Mouse (Mus musculus) adrenal gland, postnatal 14 days (tissue): ENCODE data around the gene Fer1l5. TPM values are rescaled to one million over a fixed set of nuclear protein-coding genes. Genes with fewer than 3 reads are reported as not detected.
A peak's percentile ranks its signal among the peaks of the same experiment; 100 is the strongest.

Experiments
- DNase-seq: peaks from one replicate; pipeline ENCODE4 v3.0.0; 2021; ENCODE audit warnings: mixed read lengths
- total RNA-seq: library from RNA; stranded (reverse); gene quantifications from 2 replicates; pipeline ENCODE4 v1.2.3, GENCODE M21; 2021

Gene Fer1l5
- total RNA-seq, 1 experiment from 2014 or later, result not detected

DNA sequence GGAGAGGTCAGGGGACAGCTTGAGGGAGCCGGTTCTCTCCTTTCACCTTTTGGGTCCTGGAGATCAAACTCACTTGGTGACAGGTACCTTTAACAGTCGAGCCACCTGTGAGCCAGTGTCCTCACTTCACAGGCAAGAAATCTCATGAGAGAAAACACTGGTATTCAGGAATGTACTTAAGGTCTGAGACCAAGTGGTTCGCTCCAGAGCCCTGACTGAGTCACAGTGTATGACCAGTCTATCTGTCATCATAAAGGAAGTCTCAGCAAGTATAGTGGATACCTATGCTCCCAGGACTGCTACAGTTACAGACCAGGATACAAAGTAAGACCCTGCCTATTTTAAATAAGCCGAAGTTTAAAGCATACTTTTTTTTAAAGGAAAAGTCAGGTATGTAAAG is 60.9 kb downstream of the Fer1l5 start:
- no peak for DNase-seq

DNA sequence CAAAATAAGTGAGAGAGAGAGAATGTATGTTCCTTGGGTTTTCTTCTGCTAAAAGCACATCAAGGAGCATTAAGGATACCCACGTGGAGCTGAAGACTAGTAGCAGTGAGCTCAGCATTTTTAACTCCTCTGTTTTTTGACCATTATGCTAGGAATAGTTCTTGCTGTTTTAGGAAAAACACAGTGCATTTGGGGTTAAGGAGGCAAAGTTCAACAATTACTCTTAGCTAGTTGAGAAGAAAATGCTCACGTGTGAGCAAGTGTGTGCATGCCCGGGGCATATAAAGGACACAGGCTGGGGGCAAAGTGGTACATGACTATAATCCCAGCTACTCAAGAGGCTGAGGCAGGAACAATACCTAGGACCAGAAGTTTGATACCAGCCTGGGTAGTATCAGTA is 61.5 kb downstream of the Fer1l5 start:
- no peak for DNase-seq

DNA sequence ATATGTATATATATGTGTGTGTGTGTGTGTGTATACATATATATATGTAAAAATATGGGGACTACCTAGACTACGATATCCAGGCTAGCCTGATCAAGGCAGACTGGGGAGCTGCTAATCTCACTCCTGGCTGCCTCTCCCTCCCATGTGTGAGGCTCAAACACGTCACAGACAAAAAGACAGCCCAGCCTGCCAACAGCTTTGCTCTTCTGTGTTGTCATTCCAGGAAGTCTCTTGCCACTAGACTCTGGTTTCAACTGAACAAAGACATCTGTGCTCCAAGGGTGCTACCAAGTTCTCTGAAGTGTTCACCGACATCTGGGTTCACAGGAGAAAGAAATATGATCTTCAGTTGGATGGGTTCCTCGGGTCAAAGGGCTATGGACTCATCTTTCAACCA is 63.0 kb downstream of the Fer1l5 start:
- DNase-seq, result no peak

DNA sequence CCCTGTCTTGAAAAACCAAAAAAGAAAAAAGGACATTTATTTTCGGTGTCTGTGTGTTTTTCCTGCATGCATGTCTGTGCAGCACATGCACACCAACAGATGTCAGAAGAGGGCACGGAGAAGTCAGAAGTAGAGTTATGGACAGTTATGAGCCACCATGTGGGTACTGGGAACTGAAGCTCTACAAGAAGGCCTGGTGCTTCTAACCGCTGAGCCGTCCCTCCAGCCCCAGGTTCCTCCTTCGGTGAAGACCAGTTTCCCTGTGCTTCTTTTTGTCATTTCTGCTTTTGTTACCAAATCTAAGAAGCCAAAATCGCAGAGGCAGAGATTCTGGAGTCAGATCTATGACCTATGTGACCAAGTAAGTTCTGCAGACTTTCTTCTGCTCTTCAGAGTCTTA is 64.4 kb downstream of the Fer1l5 start:
- no peak for DNase-seq

DNA sequence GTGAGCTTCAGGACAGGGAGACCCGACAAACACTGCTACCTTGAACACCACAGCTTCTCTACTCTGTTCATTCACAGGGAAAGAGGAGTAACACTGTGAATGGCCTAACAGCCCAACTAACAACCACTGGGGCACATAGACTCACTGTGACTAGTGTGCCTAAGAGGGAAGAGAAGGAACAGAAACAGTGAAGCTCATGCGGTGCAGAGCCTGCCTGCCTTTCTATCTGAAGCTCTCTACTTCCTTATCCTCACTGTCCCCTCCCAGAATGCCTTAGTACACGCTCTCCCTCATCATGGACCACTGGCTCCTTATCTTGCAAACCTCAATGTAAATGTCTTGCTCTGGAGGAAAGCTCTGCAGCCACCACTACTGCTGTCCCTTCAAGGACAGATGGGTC is 65.1 kb downstream of the Fer1l5 start:
- DNase-seq, result no peak

DNA sequence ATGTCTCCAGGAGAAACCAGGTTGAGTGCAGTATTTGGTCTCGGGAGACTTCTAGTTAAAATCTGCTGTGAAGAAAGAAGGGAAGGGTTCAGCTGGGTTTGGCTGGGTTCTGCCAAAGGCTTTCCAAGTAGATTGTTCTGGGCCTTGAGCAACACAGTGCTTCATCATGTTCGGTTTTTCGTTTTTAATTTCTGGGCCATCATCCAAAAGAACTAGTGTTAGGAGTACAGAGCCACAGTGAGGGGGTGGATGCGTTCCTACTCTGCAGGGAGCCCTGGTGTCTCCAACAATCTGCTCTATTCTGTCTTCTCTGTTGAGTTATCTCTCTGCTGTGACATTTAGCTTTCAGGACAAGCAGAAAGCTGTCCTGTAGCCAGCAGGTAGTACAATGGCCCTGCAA is 69.0 kb downstream of the Fer1l5 start:
- DNase-seq, result peak; percentile 57

DNA sequence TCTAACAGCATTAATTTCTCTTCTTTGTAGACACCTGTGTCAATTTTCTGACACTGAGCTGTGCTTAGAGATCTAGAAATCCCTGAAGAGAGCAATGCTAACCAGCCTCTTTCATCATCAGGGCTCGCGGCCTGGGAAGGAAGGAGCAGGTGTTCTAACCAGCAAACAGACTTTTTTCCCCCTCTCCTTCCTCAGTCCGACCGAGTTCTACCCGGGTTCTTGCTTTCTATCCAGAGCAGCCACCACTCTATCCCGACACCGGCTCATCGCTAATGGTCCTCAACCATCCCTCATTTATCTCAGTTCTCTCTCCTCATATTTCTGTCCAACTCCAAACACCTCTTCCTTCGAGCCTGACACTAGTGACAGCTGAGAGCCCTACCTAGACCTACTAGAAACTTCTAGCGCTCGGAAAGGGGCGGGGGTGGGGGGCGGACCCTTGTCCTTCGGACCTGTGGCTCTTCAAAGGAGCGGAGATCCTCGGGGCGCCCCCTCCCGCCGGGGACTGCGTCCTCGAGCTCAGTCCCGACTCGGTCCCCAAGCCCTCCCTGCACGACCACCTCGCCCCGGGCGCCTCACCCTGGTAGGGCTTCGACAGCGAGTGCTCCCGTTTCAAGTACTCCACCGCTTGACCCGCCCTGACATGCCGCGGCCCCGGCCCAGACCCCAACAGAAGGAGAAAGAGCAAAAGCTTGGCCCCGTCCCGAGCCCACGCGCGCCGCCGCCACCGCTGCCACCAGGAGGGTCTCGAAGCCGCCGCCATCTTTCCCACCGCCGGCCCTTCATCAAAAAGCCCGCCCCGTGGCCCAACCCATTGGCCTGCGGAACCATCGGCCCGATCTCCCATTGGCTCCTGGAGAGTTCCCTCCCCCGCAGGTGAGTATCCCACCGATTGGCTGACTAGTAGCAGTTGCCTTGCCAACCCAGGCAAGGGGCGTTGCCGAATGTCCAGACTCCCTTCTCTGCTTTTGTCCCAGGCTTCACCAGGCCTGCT is 72.7 kb downstream of the Fer1l5 start, which contains the start of gene Lman2l:
Gene Lman2l, minus strand, starts transcription at position 801 of the 994 bp plus-strand sequence.
- peak; percentile 99 for DNase-seq

DNA sequence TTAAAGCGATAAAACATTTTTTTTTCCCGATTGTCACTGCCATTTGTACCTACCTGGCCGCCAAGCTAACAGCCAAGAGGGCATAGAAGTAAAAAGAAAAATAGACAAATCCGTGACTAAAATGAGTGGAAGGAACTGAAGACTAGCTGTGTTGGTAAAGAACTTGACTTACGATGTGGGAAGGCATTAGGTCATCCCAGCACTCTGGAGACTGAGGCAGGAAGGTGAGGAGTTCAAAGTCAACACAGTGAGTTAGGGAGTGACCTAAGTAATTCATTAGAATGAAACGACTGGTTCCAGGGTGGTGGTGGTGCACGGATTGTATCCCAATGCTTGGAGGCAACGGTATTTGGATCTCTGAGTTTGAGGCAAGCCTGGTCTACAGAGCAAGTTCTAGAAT is 73.4 kb downstream of the Fer1l5 start:
- no peak for DNase-seq

DNA sequence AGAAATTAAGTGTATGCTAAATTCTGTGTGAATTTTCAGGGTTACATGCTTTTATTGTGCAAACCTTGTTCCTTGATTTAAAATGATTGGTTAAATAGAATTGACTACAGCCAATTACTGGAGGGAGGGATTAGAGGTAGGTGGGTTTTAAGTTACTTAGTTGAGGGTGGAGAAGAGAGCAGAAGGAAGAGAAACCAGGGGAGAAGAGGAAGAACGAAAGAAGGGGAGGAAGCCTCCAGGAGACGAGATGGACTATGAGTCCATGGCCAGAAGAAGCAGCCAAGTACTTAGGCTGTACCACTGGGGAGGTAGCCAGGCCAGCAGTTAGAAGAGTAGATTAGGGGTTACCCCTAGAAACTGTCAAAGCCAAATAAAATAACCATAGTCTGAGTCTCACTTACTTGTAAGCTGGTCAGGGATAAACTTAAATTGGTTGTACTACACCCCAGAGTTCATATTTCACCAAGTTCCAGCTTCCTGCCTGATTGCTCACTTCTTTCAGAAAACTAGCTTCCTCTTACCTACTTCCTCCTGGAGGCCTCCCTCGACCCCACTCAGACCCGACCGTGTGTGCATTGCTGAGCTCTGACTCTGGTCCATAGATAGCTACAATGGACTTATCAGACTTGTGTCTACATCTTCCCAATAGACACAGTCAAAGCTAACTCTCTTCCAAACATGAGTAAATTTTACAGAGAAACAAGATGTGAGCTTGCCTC is 74.2 kb downstream of the Fer1l5 start:
- no peak for DNase-seq

DNA sequence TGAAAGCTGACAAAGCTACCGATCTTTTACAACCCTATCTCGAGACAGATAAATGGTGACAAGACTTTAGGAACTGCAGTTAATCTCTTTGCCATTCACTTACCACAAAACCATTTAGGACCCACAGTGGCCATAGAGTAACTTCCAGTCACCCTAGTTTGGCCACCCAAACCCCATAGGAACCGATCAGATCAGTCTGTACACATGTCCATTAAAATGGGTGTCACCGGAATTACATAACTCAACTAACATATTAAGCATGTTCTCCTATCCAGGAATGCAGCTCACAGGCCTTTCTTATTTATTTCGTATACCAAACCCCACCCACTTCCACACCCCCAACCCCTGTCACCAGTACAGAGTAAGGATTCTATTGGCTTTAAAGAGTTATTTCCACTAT is 74.8 kb downstream of the Fer1l5 start:
- DNase-seq, result no peak

DNA sequence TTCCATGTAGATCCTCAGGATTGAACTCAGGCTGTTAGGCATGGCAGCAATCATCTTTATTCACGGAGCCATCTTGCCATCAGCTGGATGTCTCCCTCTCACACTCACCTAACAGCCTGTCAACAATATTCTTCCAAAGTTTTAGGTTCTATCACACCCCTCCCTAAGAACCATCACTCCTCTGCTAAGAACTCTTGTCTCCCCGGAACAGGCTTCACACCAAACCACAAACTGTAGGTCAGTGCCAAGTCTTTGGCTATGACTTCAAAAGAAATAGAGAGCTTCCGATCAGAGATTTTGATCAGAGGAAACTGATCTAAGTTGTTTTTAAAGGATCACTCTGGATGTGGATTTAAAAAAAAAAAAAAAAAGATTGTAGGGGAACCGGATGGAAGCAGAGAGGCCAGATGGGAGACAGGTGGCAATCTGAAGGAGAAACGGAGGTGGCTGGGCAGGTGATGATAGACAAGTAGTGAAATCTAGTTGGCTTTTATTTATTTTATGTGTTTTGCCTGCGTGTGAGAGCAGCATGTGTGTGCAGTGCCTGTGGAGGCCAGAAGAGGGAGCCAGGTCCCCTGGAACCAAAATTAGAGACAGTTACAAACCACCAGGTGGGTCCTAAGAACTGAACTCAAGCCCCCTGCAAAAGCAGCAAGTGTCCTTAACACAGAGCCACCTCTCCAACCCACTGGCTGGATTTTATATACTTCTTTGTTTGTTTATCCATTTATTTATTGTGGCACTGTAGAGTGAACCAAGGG is 82.1 kb downstream of the Fer1l5 start:
- DNase-seq, result no peak

DNA sequence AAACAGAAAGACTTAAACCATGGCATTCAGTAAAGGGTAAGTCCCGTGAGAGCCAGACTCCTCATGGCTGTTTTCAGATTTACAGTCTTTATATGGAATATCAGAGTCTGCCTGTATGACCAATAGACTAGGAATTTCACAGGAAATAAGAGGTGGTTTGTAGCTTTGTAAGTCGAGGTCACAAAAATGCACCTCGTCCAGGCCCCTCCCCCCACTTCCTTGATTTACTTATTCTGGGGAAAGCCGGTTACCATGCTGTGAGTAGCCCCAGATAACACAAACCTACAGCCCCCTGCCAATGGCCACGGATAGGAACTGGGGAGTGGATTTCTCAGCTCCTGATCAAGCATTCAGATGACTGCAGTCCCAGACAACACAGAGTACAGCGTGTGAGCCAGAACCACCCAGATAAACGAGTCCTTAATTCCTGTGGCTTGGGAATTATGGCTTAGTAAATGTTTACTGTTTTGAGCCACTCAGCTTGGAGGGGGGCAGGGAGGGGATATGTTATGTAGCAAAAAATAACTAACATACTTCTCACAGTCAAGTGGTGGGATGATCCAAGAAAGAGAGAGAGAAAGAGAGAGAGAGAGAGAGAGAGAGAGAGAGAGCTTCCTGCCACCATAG is 85.4 kb downstream of the Fer1l5 start:
- DNase-seq, result no peak

DNA sequence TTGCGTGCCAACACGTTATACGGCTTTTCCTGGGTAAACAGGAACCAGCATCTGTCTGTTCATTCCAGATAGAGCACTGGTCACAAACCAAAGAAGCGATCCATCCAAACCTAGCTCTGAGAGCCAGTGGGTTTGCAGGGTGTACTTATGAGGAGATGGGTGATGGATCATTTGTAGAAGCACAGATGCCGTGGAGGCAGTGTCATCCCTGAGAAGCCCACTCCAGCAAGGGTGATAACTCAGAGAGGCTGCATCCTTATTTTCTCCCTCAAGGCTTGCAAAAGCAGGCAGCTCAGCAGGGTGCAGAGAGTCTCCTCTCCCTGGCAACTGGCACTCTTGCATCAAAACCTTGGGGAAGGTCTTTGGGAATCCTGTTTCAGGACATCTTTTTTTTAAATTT is 86.1 kb downstream of the Fer1l5 start:
- no peak for DNase-seq

DNA sequence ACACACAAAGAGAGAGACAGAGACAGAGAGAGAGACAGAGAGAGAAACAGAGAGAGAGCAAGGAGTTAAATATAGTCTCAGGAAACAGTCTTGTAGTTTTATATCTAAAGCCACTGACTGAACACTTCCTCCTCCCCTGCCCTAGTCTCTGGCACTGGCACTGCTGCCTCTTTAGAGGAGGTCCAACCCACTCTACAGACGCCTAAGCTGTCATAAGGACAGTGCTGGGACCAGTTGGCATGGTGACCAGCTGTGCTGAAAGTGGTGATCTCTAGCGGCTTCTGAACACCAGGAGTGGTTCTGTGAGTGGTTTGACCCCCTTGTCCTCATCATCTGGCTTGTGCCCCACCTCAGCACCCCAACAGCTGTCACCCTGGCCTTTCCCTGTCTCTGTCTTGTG is 89.7 kb downstream of the Fer1l5 start:
- DNase-seq, result no peak

DNA sequence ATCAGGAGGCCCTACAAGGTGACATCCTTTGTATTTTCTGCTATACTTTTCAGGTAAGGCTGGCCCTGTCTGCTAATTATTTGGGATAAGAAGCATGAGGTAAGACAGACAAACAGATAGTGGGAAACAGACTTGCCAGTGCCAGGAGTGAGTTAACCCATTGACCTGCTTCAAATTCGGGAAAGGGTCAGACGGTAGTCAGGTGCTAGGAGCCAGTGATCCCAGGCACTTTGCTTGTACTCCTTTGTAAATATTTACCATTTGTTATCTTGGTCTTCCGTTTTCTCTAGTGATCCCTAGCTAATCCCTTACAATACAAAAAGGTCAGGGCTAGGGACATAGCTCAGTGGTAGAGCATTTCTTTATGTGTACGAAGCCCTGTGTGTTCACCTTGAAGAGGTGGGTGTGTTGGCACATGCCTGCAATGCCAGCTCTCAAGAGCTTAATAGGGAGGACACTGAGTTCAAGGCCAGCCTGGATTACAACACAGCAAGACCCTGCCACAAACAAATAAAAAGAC is 93.6 kb downstream of the Fer1l5 start:
- DNase-seq, result no peak

DNA sequence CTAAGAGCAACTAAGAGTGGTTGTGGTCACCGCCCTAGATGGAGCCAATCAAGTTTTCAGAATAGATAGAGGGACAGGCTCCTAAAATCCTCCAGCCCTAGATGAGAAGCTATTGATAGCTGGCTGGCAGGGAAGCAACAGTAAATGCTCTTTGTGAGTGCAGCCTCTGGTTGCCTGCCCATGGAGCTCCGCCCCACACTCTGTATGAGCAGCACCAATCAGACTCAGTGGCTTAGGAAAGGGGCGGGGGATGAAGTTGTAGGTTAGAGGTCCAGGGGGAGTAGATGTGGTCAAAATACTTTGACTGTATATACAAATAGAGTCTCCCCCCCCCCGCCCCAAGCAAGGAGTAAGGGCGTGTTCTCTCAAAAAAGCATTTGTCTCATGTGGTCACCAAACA is 95.4 kb downstream of the Fer1l5 start:
- no peak for DNase-seq

DNA sequence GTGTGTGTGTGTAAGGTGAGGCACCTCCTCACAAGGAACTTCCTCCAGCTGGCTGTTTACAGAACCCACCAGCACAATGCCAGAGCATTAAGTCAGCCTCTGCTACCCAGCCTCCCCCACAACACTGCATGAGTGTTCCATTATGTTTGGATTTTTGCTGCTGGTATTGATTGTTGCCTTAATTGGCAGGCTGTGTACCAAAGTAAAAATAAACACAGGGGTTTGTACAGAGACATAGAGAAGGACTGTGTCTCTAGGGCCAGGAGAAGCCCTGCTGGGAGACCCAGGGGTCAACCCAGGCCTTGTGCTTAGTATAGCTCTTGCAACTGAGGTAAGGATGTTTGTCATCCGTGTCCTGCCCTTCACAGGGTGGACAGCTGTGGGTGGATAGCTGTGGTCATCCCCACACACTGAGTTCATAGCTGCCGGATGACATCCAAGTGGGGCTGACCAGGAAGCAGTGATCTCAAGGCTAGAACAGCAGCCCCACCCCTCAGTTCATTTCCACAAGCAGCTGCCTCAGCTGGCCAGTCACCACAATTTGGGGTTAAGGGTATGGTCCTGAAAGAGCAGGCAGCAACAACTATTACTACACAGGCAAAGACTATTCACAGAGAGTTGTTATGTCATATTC is 97.8 kb downstream of the Fer1l5 start:
- DNase-seq, result no peak

DNA sequence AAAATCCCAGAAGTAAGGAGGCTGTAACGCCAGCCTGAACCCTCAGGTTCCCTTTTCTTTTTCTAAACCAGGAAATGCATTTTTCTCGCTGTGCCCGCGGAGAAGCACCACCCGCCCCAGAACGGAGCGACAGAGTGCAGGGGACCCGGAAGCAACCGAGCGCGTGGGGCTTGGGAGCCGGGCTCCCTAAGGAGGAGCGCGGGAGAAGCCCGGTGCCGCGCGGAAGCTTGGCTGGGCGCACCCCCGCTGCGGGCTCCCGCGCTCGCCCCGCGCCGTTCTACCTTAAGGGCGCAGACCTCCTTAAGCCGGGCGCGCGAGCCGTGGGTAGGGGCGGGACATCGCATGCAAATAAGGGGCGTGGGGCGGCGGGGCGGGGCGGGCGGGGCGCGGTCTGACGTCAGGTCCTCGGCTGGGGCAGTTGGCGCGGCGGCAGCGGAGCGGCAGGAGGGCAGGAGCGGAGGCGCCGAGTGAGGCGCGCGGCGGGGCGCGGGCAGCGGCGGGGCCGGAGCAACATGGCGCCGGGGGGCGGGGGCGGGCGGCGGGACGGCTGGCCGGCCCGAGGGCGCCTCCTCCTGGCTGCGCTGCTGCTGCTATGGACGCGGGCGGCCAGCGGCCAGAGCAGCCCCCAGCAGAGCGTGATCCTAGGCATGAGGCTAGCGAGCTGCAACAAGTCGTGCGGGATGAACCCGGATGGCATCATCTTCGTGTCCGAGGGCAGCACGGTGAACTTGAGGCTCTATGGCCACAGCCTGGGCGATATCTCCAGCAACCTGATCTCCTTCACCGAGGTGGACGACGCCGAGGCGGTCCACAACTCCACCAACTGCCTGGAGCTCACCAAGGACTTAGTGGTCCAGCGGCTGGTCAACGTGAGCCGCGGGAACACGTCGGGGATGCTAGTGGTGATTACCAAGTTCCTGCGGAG is 99.4 kb downstream of the Fer1l5 start, which contains the start of gene Cnnm4:
Gene Cnnm4, plus strand, starts transcription at position 440 of the 925 bp plus-strand sequence.
- DNase-seq, result peak; percentile 95
